Mouse (Mus musculus): ENCODE measurements around the gene Wdpcp. TPM values are rescaled to one million over a fixed set of nuclear protein-coding genes. Genes with fewer than 3 reads are reported as not detected.

Wdpcp gene
- polyA plus RNA-seq, 1 experiment = 8.6 TPM

- DNase-seq (ENCODE audit: low read depth) = no peak
- TF ChIP-seq CTCF (IDR thresholded peaks at IDR 0.05; ENCODE audit: borderline replicate concordance, extremely low read depth, insufficient read depth, insufficient read length) = no peak
Observed at GRCm38 (mm10) chr11:21677034-21677433, 105.0 kb downstream of the Wdpcp start.

GRCm38 (mm10) chr11:21688441-21688840, 116.4 kb downstream of the Wdpcp start:
- TF ChIP-seq CTCF (IDR thresholded peaks at IDR 0.05; ENCODE audit: borderline replicate concordance, extremely low read depth, insufficient read depth, insufficient read length) = no peak
- TF ChIP-seq POLR2A (IDR thresholded peaks at IDR 0.05; ENCODE audit: borderline replicate concordance, extremely low read depth, insufficient read depth, insufficient read length, poor library complexity, severe bottlenecking) = no peak
- DNase-seq (ENCODE audit: low read depth) = no peak

DNA sequence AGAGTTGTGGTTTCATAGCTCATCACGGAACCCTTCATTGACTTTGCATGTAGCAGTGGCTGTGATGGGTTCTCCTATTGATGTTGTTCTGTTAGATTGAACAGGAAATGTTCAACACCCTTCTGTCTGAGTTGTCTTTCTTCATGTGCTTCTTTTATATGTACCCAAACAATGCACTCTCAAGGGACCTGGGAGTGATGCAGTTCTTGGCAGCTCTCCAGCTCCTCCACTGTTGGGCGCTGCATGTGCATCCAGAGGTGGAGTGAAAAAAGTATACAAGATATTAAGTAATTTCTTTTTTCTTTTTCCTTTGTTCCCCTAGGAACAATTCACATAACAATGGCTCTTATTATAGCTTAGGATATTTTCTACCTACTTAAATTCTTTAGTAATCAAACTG, 118.7 kb downstream of the Wdpcp start:
- TF ChIP-seq CTCF (IDR thresholded peaks at IDR 0.05; ENCODE audit: borderline replicate concordance, extremely low read depth, insufficient read depth, insufficient read length) (no peak), POLR2A (IDR thresholded peaks at IDR 0.05; ENCODE audit: borderline replicate concordance, extremely low read depth, insufficient read depth, insufficient read length, poor library complexity, severe bottlenecking) (no peak)
- peak; percentile 37 for DNase-seq (ENCODE audit: low read depth)

GRCm38 (mm10) chr11:21694087-21694486, 122.1 kb downstream of the Wdpcp start:
- DNase-seq (ENCODE audit: low read depth) = peak; percentile 70
- TF ChIP-seq CTCF (IDR thresholded peaks at IDR 0.05; ENCODE audit: borderline replicate concordance, extremely low read depth, insufficient read depth, insufficient read length) = no peak
- TF ChIP-seq POLR2A (IDR thresholded peaks at IDR 0.05; ENCODE audit: borderline replicate concordance, extremely low read depth, insufficient read depth, insufficient read length, poor library complexity, severe bottlenecking) = no peak

DNA sequence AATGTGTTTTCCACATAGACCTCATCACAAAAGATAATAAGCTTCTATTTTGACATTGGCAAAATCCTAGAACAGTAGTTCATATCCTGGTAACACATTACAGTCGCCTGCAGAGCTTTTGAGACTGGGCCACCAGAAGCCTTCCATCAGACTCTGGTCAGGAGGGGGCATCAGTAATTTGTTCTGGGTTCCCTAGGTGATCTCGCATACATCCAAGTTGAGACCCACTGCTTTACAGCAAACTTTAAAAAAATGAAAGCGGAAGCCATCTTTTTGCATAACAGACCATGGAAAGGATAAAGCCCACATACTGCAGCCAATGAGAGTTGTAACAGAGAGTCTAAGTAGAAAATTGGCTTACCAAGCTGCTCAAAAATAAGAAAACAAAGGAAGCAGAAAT, 125.6 kb downstream of the Wdpcp start:
- peak; percentile 61 for DNase-seq (ENCODE audit: low read depth)
- TF ChIP-seq CTCF (IDR thresholded peaks at IDR 0.05; ENCODE audit: borderline replicate concordance, extremely low read depth, insufficient read depth, insufficient read length) = no peak
- no peak for TF ChIP-seq POLR2A (IDR thresholded peaks at IDR 0.05; ENCODE audit: borderline replicate concordance, extremely low read depth, insufficient read depth, insufficient read length, poor library complexity, severe bottlenecking)

DNA sequence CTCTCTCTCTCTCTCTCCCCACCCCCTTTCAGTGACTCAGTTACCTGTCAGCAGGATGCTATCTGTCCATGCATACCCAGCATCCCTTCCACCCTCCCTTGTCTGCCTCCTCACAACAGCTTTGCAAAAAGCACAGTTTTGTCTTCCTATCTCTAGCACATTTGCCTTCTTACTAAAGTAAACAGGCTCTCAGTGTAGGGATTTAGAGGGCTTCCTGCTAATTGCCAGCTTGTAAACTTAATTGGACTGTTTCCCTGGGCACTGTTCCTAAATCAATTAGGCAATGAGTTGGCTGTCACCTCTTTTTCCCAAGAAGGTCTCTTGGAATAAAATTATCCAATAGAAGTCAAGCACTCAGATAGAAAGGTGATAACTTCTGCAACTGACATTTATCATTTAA, 141.5 kb downstream of the Wdpcp start:
- TF ChIP-seq CTCF (IDR thresholded peaks at IDR 0.05; ENCODE audit: borderline replicate concordance, extremely low read depth, insufficient read depth, insufficient read length) = no peak
- DNase-seq (ENCODE audit: low read depth) = peak; percentile 95

GRCm38 (mm10) chr11:21714065-21714464, 142.0 kb downstream of the Wdpcp start:
- no peak for TF ChIP-seq CTCF (IDR thresholded peaks at IDR 0.05; ENCODE audit: borderline replicate concordance, extremely low read depth, insufficient read depth, insufficient read length)
- TF ChIP-seq POLR2A (IDR thresholded peaks at IDR 0.05; ENCODE audit: borderline replicate concordance, extremely low read depth, insufficient read depth, insufficient read length, poor library complexity, severe bottlenecking) = no peak
- DNase-seq (ENCODE audit: low read depth) = peak; percentile 37

DNA sequence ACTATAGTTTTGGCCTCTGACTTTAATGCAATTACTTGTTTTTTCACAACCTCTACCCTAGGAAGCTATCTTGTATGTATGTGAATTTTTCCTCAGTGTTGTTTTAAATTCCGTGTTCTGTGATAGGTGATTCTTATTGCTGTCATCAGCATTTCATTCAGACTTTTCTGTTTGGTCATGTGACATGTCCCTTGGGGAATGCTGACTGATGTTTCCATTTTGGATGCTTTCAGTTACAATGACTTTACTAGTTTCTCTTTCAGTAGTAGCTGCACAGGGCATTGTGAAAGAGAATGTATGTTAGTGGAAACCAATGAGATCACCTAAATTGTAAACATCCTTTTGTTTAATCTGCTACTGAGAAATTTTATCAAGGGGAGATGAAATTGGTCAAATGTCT, 154.3 kb downstream of the Wdpcp start:
- no peak for TF ChIP-seq POLR2A (IDR thresholded peaks at IDR 0.05; ENCODE audit: borderline replicate concordance, extremely low read depth, insufficient read depth, insufficient read length, poor library complexity, severe bottlenecking)
- no peak for TF ChIP-seq CTCF (IDR thresholded peaks at IDR 0.05; ENCODE audit: borderline replicate concordance, extremely low read depth, insufficient read depth, insufficient read length)
- no peak for DNase-seq (ENCODE audit: low read depth)

- TF ChIP-seq CTCF (IDR thresholded peaks at IDR 0.05; ENCODE audit: borderline replicate concordance, extremely low read depth, insufficient read depth, insufficient read length) = no peak
- DNase-seq (ENCODE audit: low read depth) = no peak
Observed at GRCm38 (mm10) chr11:21729056-21729455, 157.0 kb downstream of the Wdpcp start.

DNA sequence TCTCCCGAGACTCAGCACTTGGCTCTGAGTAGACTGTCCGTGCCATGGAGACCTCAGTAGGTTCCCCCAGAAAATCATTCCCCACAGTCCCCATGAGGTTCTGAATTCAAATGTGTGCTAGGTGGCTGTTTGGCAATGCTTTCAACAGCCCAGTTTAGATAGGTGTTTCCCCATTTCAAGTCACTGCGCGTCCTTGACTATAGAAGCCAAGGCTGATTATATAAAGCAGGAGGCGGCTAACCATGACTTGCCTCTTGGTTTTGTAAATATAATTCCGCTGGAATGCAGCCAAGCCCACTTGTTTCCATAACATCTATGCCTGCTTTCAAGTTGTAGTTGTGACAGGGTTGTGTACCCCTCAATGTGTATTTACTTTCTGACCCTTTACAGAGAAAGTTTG, 157.9 kb downstream of the Wdpcp start:
- DNase-seq (ENCODE audit: low read depth) = no peak
- no peak for TF ChIP-seq POLR2A (IDR thresholded peaks at IDR 0.05; ENCODE audit: borderline replicate concordance, extremely low read depth, insufficient read depth, insufficient read length, poor library complexity, severe bottlenecking)
- no peak for TF ChIP-seq CTCF (IDR thresholded peaks at IDR 0.05; ENCODE audit: borderline replicate concordance, extremely low read depth, insufficient read depth, insufficient read length)

- peak; percentile 47 for DNase-seq (ENCODE audit: low read depth)
- TF ChIP-seq CTCF (IDR thresholded peaks at IDR 0.05; ENCODE audit: borderline replicate concordance, extremely low read depth, insufficient read depth, insufficient read length) (no peak), POLR2A (IDR thresholded peaks at IDR 0.05; ENCODE audit: borderline replicate concordance, extremely low read depth, insufficient read depth, insufficient read length, poor library complexity, severe bottlenecking) (no peak)
Observed at GRCm38 (mm10) chr11:21735272-21735671, 163.2 kb downstream of the Wdpcp start.

GRCm38 (mm10) chr11:21749487-21749886, 177.5 kb downstream of the Wdpcp start:
- no peak for DNase-seq (ENCODE audit: low read depth)
- TF ChIP-seq POLR2A (IDR thresholded peaks at IDR 0.05; ENCODE audit: borderline replicate concordance, extremely low read depth, insufficient read depth, insufficient read length, poor library complexity, severe bottlenecking) = no peak
- no peak for TF ChIP-seq CTCF (IDR thresholded peaks at IDR 0.05; ENCODE audit: borderline replicate concordance, extremely low read depth, insufficient read depth, insufficient read length)

GRCm38 (mm10) chr11:21763201-21763600, 191.2 kb downstream of the Wdpcp start:
- TF ChIP-seq POLR2A (IDR thresholded peaks at IDR 0.05; ENCODE audit: borderline replicate concordance, extremely low read depth, insufficient read depth, insufficient read length, poor library complexity, severe bottlenecking) (no peak), CTCF (IDR thresholded peaks at IDR 0.05; ENCODE audit: borderline replicate concordance, extremely low read depth, insufficient read depth, insufficient read length) (no peak)
- peak; percentile 52 for DNase-seq (ENCODE audit: low read depth)
